Mouse (Mus musculus): ENCODE measurements around the gene Ear10. TPM values are rescaled to one million over a fixed set of nuclear protein-coding genes. Genes with fewer than 3 reads are reported as not detected.

Ear10 gene
- not detected in 2 replicates for polyA plus RNA-seq (2015; fragmentation: Nextera tagmentation; extraction: Ambion mirVana)

GRCm38 (mm10) chr14:43923459-43923858 lies at the start of gene Ear10:
Ear10 (minus strand) TSS chr14:43923559.

GRCm38 (mm10) chr14:43956769-43957168 lies 33.4 kb upstream of the Ear10 start, which contains the start of gene Ang5:
Ang5 (plus strand) TSS chr14:43957069.

GRCm38 (mm10) chr14:43924688-43925403 lies 1.5 kb upstream of the Ear10 start, which contains the start of gene Gm8113:
Gm8113 (plus strand) TSS chr14:43925390.

DNA sequence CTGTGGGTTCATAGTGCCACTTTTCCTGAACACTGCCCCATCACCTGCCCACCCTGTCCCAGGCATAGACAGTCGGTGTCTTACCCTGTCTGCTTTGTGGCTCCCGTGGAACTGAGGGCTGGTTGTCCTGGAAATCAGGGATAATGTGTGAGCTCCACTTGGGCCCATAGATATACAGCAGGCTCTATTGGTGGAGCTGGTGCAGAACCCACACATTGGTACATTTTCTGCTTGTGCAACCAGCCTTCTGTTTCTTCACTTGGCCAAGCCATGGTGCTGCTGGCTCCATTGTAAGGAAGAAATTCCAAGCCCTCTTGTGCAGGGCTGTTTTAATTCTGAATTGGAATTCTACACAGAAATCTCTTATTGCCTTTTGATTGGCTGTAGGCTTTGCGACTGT lies 47.9 kb downstream of the Ear10 start, which contains the start of gene Ear1:
Gene Ear1 (minus strand): TSS at position 101 of the 400 bp plus-strand sequence.

Other genes with a start within 250 kb of the Ear10 start
- gene Gm8165, start 246.4 kb downstream of the Ear10 start, polyA plus RNA-seq (2015; fragmentation: Nextera tagmentation; extraction: Ambion mirVana): not detected in 2 replicates
- 0.81 and 1.1 TPM in 2 replicates for gene Gm7324, start 225.7 kb downstream of the Ear10 start, polyA plus RNA-seq (2015; fragmentation: Nextera tagmentation; extraction: Ambion mirVana)
- not detected in 2 replicates for gene Gm16506, start 196.1 kb downstream of the Ear10 start, polyA plus RNA-seq (2015; fragmentation: Nextera tagmentation; extraction: Ambion mirVana)
- not detected in 2 replicates for gene Gm6526, start 175.7 kb downstream of the Ear10 start, polyA plus RNA-seq (2015; fragmentation: Nextera tagmentation; extraction: Ambion mirVana)
- not detected in 2 replicates for gene Gm8180, start 138.8 kb downstream of the Ear10 start, polyA plus RNA-seq (2015; fragmentation: Nextera tagmentation; extraction: Ambion mirVana)
- gene Ear1, start 48.0 kb downstream of the Ear10 start, polyA plus RNA-seq (2015; fragmentation: Nextera tagmentation; extraction: Ambion mirVana): 0.46 and 0.82 TPM in 2 replicates
- gene Gm8113, start 1.8 kb upstream of the Ear10 start, polyA plus RNA-seq (2015; fragmentation: Nextera tagmentation; extraction: Ambion mirVana): 8.4 and 10.0 TPM in 2 replicates
- gene Ang5, start 33.5 kb upstream of the Ear10 start, polyA plus RNA-seq (2015; fragmentation: Nextera tagmentation; extraction: Ambion mirVana): not detected in 2 replicates
- not detected in 2 replicates for gene Ang6, start 78.7 kb upstream of the Ear10 start, polyA plus RNA-seq (2015; fragmentation: Nextera tagmentation; extraction: Ambion mirVana)
- 19.1 and 24.2 TPM in 2 replicates for gene Ear2, start 179.1 kb upstream of the Ear10 start, polyA plus RNA-seq (2015; fragmentation: Nextera tagmentation; extraction: Ambion mirVana)
- not detected in 2 replicates for gene Gm3327, start 200.3 kb upstream of the Ear10 start, polyA plus RNA-seq (2015; fragmentation: Nextera tagmentation; extraction: Ambion mirVana)